Mouse (Mus musculus) C2C12 (cell line): ENCODE measurements around the gene Ube2b.
A peak's percentile ranks its signal among the peaks of the same experiment; 100 is the strongest.

ENCODE experiments used
- CEBPB ChIP-seq: IDR thresholded peaks from one replicate; pipeline ENCODE4 v1.6.1; 2011; ENCODE audit warnings: low read depth, mild to moderate bottlenecking, control low read depth, moderate library complexity
- CTCF ChIP-seq: IDR thresholded peaks from one replicate; pipeline ENCODE4 v1.5.1; 2011; ENCODE audit not compliant: control insufficient read depth, insufficient read depth, insufficient read length
- MYOG ChIP-seq: IDR thresholded peaks from one replicate; pipeline ENCODE4 v1.6.1; 2011; ENCODE audit not compliant: control insufficient read depth, insufficient read length; ENCODE audit errors: extremely low read depth

GRCm38 (mm10) chr11:51940511-51940955 lies 60.0 kb downstream of the Ube2b start:
- no peak for TF ChIP-seq MYOG
- TF ChIP-seq CTCF, result no peak
- TF ChIP-seq CEBPB, result peak; percentile 99
